Mouse (Mus musculus): ENCODE measurements around the gene Stard7.

The Stard7 gene

GRCm38 (mm10) chr2:127322671-127323285, 52.8 kb downstream of the Stard7 start:
- DNase-seq (ENCODE audit: low read depth): peak; percentile 58

GRCm38 (mm10) chr2:127323667-127324066, 53.6 kb downstream of the Stard7 start:
- peak; percentile 56 for DNase-seq (ENCODE audit: low read depth)

- peak; percentile 73 for DNase-seq (ENCODE audit: low read depth)
These were observed 54.4 kb downstream of the Stard7 start for GRCm38 (mm10) chr2:127324456-127324855.

- DNase-seq (ENCODE audit: low read depth): peak; percentile 61
These were observed 58.3 kb downstream of the Stard7 start for GRCm38 (mm10) chr2:127328090-127328851.

- peak; percentile 88 for DNase-seq (ENCODE audit: low read depth)
These were observed 63.0 kb downstream of the Stard7 start for GRCm38 (mm10) chr2:127332807-127333570.

GRCm38 (mm10) chr2:127333945-127334603, 64.1 kb downstream of the Stard7 start:
- peak; percentile 92 for DNase-seq (ENCODE audit: low read depth)

GRCm38 (mm10) chr2:127335078-127335541, 65.1 kb downstream of the Stard7 start:
- DNase-seq (ENCODE audit: low read depth): peak; percentile 88

- DNase-seq (ENCODE audit: low read depth): peak; percentile 97
These were observed 65.9 kb downstream of the Stard7 start, which contains the start of gene Dusp2 for GRCm38 (mm10) chr2:127335767-127336496. Dusp2 (plus strand) TSS chr2:127336159.

GRCm38 (mm10) chr2:127336497-127336832, 66.4 kb downstream of the Stard7 start:
- DNase-seq (ENCODE audit: low read depth): no peak

GRCm38 (mm10) chr2:127336885-127337284, 66.9 kb downstream of the Stard7 start:
- peak; percentile 57 for DNase-seq (ENCODE audit: low read depth)

- no peak for DNase-seq (ENCODE audit: low read depth)
These were observed 67.5 kb downstream of the Stard7 start for GRCm38 (mm10) chr2:127337531-127337930.

GRCm38 (mm10) chr2:127338012-127338411, 68.0 kb downstream of the Stard7 start:
- peak; percentile 73 for DNase-seq (ENCODE audit: low read depth)

GRCm38 (mm10) chr2:127338416-127338815, 68.4 kb downstream of the Stard7 start, which contains the start of gene Astl:
Astl (plus strand) TSS chr2:127338639.
- no peak for DNase-seq (ENCODE audit: low read depth)

GRCm38 (mm10) chr2:127338833-127339232, 68.8 kb downstream of the Stard7 start:
- DNase-seq (ENCODE audit: low read depth): peak; percentile 91

GRCm38 (mm10) chr2:127339262-127339661, 69.2 kb downstream of the Stard7 start:
- no peak for DNase-seq (ENCODE audit: low read depth)

GRCm38 (mm10) chr2:127341159-127341558, 71.1 kb downstream of the Stard7 start:
- DNase-seq (ENCODE audit: low read depth): peak; percentile 86

- DNase-seq (ENCODE audit: low read depth): peak; percentile 65
These were observed 76.3 kb downstream of the Stard7 start for GRCm38 (mm10) chr2:127346334-127346733.

GRCm38 (mm10) chr2:127347147-127347985, 77.3 kb downstream of the Stard7 start:
- no peak for DNase-seq (ENCODE audit: low read depth)
